8 mouse cellular contexts compared by ENCODE assay signal in the genomic region with DNA sequence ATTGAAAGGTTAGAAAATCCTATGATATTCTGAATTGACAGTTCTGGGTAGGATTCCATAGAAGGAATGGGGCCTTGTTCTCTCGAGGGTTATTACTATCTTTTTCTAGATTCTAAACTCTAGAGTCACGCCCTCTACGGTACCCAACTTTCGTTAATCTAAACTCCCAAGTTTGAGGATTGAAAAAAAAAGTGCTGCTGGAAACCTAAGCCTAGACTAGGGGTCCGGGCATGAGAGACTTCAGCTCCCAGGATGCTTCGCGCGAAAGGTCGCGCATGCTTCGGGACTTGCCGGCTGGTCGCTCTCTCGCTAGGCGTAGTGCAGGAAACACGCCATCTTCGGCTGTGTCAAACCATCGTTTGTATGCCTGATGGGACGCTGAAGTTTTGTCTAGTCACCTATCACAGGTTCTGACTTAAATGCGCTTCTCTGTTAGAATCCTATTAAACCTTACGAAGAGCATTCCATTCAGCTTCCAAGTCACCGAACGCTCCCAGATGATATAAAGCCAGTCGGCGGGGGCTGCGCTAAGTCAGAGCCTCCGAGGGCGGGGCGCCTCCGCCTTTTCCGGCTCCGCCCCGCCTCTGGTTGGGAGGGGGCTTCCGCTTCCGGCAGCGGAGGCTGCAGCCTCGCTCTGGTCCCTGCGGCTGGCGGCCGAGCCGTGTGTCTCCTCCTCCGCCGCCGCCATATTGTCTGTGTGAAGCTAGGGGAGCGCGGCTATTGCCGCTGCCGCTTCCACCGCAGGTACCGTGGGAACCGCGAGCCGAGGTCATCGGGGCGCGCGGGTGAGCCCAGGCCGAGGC. TPM values are rescaled to one million over a fixed set of nuclear protein-coding genes. Genes with fewer than 3 reads are reported as not detected.
DNase-seq lines count a peak whose midpoint lies in the region; ATAC-seq lines count a peak whose summit lies in the region.

A gene (plus strand): TSS at position 592 of the 803 bp plus-strand sequence.

- no peaks in the 10 kb centered on the region for H3K36me3 ChIP-seq in hindbrain, embryonic 13.5 days

- H3K27me3 ChIP-seq in hindbrain, embryonic 13.5 days = no peaks in the 10 kb centered on the region

- peak within 1 kb of the TSS; percentile 75 for H3K4me2 ChIP-seq in hindbrain, embryonic 13.5 days

- H3K9me3 ChIP-seq in hindbrain, embryonic 13.5 days = no peaks in the 10 kb centered on the region

- peak; percentile 94 for DNase-seq in NIH3T3 (ENCODE audit: low read depth)
- peak; percentile 95 to 96 for DNase-seq in cerebellum, postnatal 10 days
- DNase-seq in frontal cortex, postnatal 14 days (ENCODE audit: low spot score in 2 of 2) = peak; percentile 86
- peak; percentile 81 to 89 for DNase-seq in layer of hippocampus, postnatal 25 days (ENCODE audit: extremely low spot score in 1 of 2, low spot score in 1 of 2)
- peak; percentile 94 for DNase-seq in lung, postnatal 25 days (ENCODE audit: low spot score)
- DNase-seq in retina, embryonic 14.5 days (ENCODE audit: low spot score) = peak; percentile 93
- peak; percentile 94 for DNase-seq in thymus, postnatal 4 days

- peak; percentile 96 for ATAC-seq in hindbrain, embryonic 13.5 days (ENCODE audit: low FRiP score)

- peak within 1 kb of the TSS; percentile 95 for H3K4me3 ChIP-seq in hindbrain, embryonic 13.5 days

- WGBS in hindbrain, embryonic 13.5 days = under 1% methylated on average over 52 of the region's 58 CpGs

- H3K27ac ChIP-seq in hindbrain, embryonic 13.5 days = peak within 1 kb of the TSS; percentile 98

- peak within 1 kb of the TSS; percentile 95 for H3K9ac ChIP-seq in hindbrain, embryonic 13.5 days

- peaks cover 26% of the 10 kb centered on the region for H3K4me1 ChIP-seq in hindbrain, embryonic 13.5 days (replicated peaks)

RNA-seq across cellular contexts. Expression of the gene that starts here (rescaled TPM):
- 122 and 127 TPM in 2 replicates for polyA plus RNA-seq in hindbrain, embryonic 13.5 days (2015; fragmentation: Nextera tagmentation; extraction: Ambion mirVana)
- total RNA-seq in layer of hippocampus, postnatal 25 days (2021) = 10 to 100 TPM; 93.6 to 98.6 TPM

Comparison
In these comparisons a context has a peak if more than half of its experiments do, and no peak if none do; other contexts are left out.
1. Peak in every context shown above with its lines: DNase-seq, ATAC-seq, H3K4me3 ChIP-seq and H3K27ac ChIP-seq.